Mouse (Mus musculus): ENCODE data around the gene Isl2.

DNA sequence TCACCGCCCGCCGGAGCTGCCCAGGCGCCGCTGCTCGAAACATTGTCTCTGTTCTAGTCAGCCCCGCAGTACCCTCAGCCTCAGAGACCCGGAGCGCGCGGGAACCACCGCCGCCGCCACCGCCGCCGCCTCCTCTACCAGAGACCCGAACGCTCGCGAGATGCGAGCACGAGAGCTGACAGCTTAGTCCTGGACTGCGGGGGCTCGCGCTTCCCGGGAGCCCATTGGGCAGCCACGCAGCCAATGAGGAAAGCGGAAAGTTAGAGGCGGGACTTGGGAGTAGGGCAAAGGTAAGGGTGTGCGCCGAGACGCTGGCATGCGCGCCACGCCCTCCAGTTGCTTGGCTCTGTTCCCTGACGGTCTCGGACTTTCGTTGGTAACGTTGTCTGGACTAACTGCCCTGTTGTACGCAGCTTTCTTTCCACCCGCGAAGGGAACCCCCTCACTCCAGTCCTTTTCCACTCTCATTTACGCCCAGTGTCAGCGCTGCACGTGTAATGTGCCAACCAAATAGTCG is 26.4 kb upstream of the Isl2 start, which contains the start of gene Etfa:
- TF ChIP-seq SMC3 (IDR thresholded peaks at IDR 0.05; ENCODE audit: low read depth, low read length): no peak
- TF ChIP-seq TBP (conservative IDR thresholded peaks at IDR 0.05; ENCODE audit: low read depth, low read length): 0 out of 2 replicates have a peak, but pooled peaks have one; percentile 44
- TF ChIP-seq POLR2A (IDR thresholded peaks at IDR 0.05; ENCODE audit: low read depth, low read length): peak; percentile 80
- TF ChIP-seq ZMIZ1 (IDR thresholded peaks at IDR 0.05; ENCODE audit: low read depth, low read length): 0 out of 2 replicates have a peak, but pooled peaks have one; percentile 57
- TF ChIP-seq ELF1 (IDR thresholded peaks at IDR 0.05; ENCODE audit: low read depth, low read length): no peak
- no peak for TF ChIP-seq CTCF (conservative IDR thresholded peaks at IDR 0.05 in 1 of 2, IDR thresholded peaks at IDR 0.05 in 1 of 2; ENCODE audit: low read depth in 2 of 2, low read length in 2 of 2)
- no peak for TF ChIP-seq ZC3H11A (IDR thresholded peaks at IDR 0.05; ENCODE audit: low read depth, low read length)
- TF ChIP-seq IRF4 (IDR thresholded peaks at IDR 0.05; ENCODE audit: low read depth, low read length): no peak
- TF ChIP-seq JUN (IDR thresholded peaks at IDR 0.05; ENCODE audit: insufficient read depth, low read depth, low read length): no peak
- peak; percentile 81 for TF ChIP-seq MAX (IDR thresholded peaks at IDR 0.05; ENCODE audit: low read length)
- no peak for TF ChIP-seq UBTF (IDR thresholded peaks at IDR 0.05; ENCODE audit: low read depth, low read length)

Measured in CH12.LX (cell line).